Mouse (Mus musculus): Measurements from ENCODE around the gene Xylt1.

The Xylt1 gene

GRCm38 (mm10) chr7:117672121-117672591 lies 291.4 kb downstream of the Xylt1 start:
- in situ Hi-C loops (cut with MboI, MseI): no loop called here

GRCm38 (mm10) chr7:117686120-117686996 lies 305.6 kb downstream of the Xylt1 start:
- in situ Hi-C loops (cut with MboI, MseI): no loop called here

GRCm38 (mm10) chr7:117686997-117687302 lies 306.2 kb downstream of the Xylt1 start:
- in situ Hi-C loops (cut with MboI, MseI): no loop called here

- in situ Hi-C loops (cut with MboI, MseI): no loop called here
Observed at GRCm38 (mm10) chr7:117695612-117696011, 314.8 kb downstream of the Xylt1 start.

- in situ Hi-C loops (cut with MboI, MseI): no loop called here
Observed at GRCm38 (mm10) chr7:117697681-117698080, 316.9 kb downstream of the Xylt1 start.

- in situ Hi-C loops (cut with MboI, MseI): no loop called here
Observed at GRCm38 (mm10) chr7:117698551-117699114, 317.9 kb downstream of the Xylt1 start.

- in situ Hi-C loops (cut with MboI, MseI): no loop called here
Observed at GRCm38 (mm10) chr7:117699343-117699985, 318.7 kb downstream of the Xylt1 start.

- in situ Hi-C loops (cut with MboI, MseI): loop anchor here in 1 of 2 experiments (5.0 kb wide), 1 partner anchor 362 kb away; no protein-coding TSS in a partner anchor
Observed at GRCm38 (mm10) chr7:117700066-117700465, 319.3 kb downstream of the Xylt1 start.

GRCm38 (mm10) chr7:117709901-117710607 lies 329.3 kb downstream of the Xylt1 start:
- in situ Hi-C loops (cut with MboI, MseI): no loop called here

- in situ Hi-C loops (cut with MboI, MseI): no loop called here
Observed at GRCm38 (mm10) chr7:117716876-117717408, 336.2 kb downstream of the Xylt1 start.

- in situ Hi-C loops (cut with MboI, MseI): no loop called here
Observed at GRCm38 (mm10) chr7:117720426-117720825, 339.6 kb downstream of the Xylt1 start.

Data from T-helper 17 cell (primary cell).